Mouse (Mus musculus) embryo, embryonic 11 days (tissue): Measurements from ENCODE around the gene Il12rb2.

ENCODE experiments used
- DNase-seq: peaks from one replicate; pipeline ENCODE4 v3.0.0-alpha.2; 2015

Il12rb2 gene

GRCm38 (mm10) chr6:67292042-67292623, 83.9 kb downstream of the Il12rb2 start:
- DNase-seq = no peak

- no peak for DNase-seq
Measured at GRCm38 (mm10) chr6:67282897-67283296, 93.1 kb downstream of the Il12rb2 start.

- no peak for DNase-seq
Measured at GRCm38 (mm10) chr6:67281614-67282197, 94.3 kb downstream of the Il12rb2 start.

GRCm38 (mm10) chr6:67277944-67278343, 98.0 kb downstream of the Il12rb2 start:
- no peak for DNase-seq

- DNase-seq = no peak
Measured at GRCm38 (mm10) chr6:67269459-67269858, 106.5 kb downstream of the Il12rb2 start.

- no peak for DNase-seq
Measured at GRCm38 (mm10) chr6:67268983-67269382, 107.0 kb downstream of the Il12rb2 start.

- no peak for DNase-seq
Measured at GRCm38 (mm10) chr6:67268245-67268612, 107.8 kb downstream of the Il12rb2 start.

GRCm38 (mm10) chr6:67267408-67268244, 108.4 kb downstream of the Il12rb2 start:
- DNase-seq = peak; percentile 73

GRCm38 (mm10) chr6:67266664-67267407, 109.2 kb downstream of the Il12rb2 start:
- DNase-seq = peak; percentile 98

- DNase-seq = peak; percentile 68
Measured at GRCm38 (mm10) chr6:67266159-67266657, 109.8 kb downstream of the Il12rb2 start.

- DNase-seq = no peak
Measured at GRCm38 (mm10) chr6:67264935-67265334, 111.1 kb downstream of the Il12rb2 start.

- DNase-seq = no peak
Measured at GRCm38 (mm10) chr6:67251095-67251494, 124.9 kb downstream of the Il12rb2 start.

GRCm38 (mm10) chr6:67244451-67244850, 131.5 kb downstream of the Il12rb2 start:
- DNase-seq = no peak

- no peak for DNase-seq
Measured at GRCm38 (mm10) chr6:67243765-67244420, 132.1 kb downstream of the Il12rb2 start.
